Mouse (Mus musculus) E14TG2a.4 (cell line): Measurements from ENCODE around the gene Slc4a4.

Experiments used
- CTCF ChIP-seq: conservative IDR thresholded peaks from 2 replicates; pipeline ENCODE4 v1.5.1; 2014; ENCODE audit warnings: low read length
- NANOG ChIP-seq: IDR thresholded peaks from 2 replicates; pipeline ENCODE4 v1.6.1; 2014; ENCODE audit warnings: borderline replicate concordance, low read length, mixed read lengths
- POU5F1 ChIP-seq: IDR thresholded peaks from 2 replicates; pipeline ENCODE4 v1.6.1; 2014; ENCODE audit warnings: low read length, borderline replicate concordance

DNA sequence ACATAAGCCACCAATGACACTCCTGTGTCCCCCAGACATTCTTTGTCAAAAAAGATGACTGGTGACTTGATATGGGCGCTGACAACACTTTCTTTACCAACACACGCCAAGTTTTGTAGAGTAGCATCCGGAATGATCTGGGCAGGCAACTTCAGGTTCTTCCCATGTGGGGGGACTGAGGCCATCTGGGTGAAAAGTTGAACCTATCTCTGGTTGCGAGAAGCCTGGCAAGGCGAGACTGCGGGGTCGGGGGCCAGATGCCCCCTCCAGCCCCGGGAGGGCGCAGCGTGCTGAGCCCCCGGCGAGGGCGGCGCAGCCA lies 310 bp upstream of the Slc4a4 start:
- TF ChIP-seq CTCF (no peak), NANOG (no peak), POU5F1 (no peak)
